Mouse (Mus musculus) CD4-positive, CD25-positive, alpha-beta regulatory T cell, adult 2 months (primary cell): Measurements from ENCODE around the gene Pou2f1.
A peak's percentile ranks its signal among the peaks of the same experiment; 100 is the strongest.
"Not testable (repeated sequence)": the region's sequence is repeated elsewhere in the genome, so short reads cannot be mapped to it uniquely, and the experiment has no call there.

ENCODE experiments used
- DNase-seq: peaks from one replicate; pipeline ENCODE4 v3.0.0-alpha.2; 2012; ENCODE audit warnings: low read depth, low spot score

The Pou2f1 gene

DNA sequence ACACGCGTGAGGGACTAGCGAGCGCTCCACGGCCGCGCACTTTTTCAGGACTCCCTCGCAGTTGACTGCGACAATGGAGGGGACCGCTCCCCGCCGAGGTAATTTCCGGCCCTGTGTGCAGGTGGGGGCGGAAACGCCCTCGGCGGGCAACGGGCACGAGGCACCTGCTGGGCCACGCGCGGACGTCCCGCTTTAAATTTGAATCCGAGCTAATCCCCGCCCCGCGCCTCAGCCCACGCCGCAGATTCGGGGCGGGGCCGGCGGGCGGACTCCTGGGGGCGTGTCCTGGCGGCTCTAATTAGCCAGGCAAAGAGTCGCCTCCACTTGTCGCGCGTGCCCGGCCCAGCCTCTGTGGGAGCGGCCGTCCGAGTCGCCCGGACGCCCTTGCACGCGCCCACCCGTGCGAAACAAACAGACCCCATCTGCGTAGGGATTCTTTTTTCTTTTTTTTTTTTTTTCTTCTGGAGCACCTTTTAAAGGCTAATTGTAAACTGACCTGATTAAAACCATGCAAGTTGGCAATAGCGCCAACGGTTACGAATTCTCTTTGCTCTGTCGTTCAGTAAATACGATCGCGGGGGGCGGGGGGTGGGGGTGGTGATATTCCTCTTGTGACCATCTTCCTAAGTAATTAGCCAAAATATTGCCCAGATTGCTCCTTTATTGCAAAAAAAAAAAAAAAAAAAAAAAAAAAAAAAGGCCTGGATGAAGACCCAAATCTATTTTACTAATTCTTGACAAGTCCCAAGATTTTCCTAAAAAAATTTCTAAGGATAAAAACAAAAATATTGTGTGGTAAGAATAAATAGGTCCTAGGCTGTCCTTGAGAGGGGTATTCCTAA is 924 bp upstream of the Pou2f1 start:
- DNase-seq, result peak; percentile 97

- no peak for DNase-seq
Observed at GRCm38 (mm10) chr1:166001904-166002489, 481 bp downstream of the Pou2f1 start.

GRCm38 (mm10) chr1:166001121-166001903 is 1.2 kb downstream of the Pou2f1 start:
- DNase-seq, result peak; percentile 81

GRCm38 (mm10) chr1:166000601-166001120 is 1.8 kb downstream of the Pou2f1 start:
- peak; percentile 64 for DNase-seq

- no peak for DNase-seq
Observed at GRCm38 (mm10) chr1:165999709-166000108, 2.8 kb downstream of the Pou2f1 start.

DNA sequence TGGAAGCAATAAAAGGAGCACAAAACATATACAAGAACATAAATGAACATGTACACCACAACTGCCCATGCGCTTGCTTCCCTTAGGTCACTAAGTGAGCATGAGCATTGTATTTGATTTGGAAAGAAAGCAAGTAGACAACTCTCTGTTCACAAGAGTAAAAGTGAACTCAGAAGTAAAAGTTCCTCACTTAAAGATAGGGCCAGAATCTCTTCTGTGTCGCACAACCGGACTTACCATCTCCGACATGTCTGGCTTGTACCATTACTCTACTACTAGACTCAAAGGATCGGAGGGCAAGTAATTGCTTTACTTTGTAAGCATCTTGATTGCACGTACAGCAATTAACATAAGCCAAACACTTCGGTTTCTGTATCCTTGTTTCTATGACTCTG is 6.8 kb downstream of the Pou2f1 start:
- DNase-seq, result no peak

DNA sequence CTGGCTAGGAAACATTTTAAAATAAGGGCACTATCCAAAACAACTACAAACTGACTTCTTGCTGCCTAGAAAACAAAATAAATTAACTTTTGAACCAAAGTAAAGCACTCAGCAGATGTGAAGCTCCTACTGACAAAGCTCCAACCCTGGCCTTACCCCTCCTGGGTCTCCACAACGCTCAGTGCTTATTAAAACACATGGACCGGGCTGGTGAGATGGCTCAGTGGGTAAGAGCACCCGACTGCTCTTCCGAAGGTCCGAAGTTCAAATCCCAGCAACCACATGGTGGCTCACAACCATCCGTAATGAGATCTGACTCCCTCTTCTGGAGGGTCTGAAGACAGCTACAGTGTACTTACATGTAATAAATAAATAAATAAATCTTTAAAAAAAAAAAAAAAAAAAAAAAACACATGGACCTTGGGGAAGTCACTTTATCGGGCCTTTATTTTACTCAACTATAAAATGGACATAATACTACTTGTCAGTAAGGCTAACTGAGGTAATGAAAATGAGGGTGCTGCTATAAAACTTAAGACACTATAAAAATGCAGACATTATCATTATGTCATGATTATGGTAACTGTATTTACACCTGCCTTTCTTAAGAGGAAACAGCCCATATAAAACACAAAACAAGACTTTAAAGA is 7.3 kb downstream of the Pou2f1 start:
- DNase-seq, result not testable (repeated sequence)

DNA sequence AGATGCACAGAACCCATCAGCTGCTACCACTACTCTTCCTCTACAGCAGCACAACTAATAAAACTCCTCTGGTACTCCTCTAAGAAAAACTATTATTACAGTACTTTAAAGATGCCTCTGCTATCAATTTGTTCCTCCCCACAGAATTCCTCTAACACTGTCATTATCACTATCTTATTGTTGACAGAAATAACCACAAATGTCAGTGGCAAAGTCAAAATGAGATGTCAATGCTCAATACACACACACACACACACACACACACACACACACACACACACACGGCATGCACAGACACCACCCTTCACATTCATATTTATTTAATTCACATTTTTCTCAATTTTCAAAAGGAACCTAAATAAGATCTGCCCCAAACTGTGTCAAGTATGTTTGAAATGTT is 8.2 kb downstream of the Pou2f1 start:
- DNase-seq, result no peak

DNA sequence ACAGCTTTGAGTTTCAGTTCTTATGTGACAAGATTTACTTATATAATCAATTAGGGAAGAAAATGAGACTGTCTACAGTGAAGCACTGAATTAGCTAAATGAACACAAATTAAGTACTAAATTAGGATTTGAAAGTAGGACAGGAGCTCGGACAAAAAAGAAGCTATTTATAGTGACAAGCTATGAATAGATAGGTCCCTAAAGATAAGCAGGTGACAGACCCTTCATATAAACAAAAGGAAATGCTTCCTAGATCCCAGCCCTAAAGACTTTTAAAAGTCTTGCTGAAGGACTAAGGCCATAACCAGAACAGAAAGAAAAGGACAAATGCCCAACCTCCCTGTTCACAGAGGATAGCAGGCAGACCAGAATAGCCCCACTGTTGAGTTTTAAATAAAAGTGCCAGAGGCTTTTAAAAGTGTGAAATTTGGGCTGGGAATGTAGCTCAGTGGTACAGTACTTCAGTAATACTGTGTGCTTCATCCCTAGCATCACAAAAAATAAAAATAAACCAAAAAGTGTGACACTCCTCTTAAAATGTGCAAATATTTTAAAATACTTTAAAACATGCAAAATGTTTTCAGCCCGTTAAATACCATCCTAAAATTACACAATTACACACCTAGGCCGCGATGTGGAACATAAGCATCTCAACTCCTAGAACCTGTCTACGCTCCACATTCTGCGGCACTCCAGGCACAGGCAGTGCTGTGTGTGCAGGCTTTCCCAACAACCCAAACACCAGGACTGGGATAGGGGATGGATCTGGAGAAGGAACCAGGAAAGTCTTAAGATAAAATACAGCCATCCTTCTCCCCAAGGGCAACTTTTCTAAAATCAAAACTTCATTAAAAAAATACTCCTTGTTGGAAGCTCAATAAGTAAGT is 9.0 kb downstream of the Pou2f1 start:
- DNase-seq, result no peak

DNA sequence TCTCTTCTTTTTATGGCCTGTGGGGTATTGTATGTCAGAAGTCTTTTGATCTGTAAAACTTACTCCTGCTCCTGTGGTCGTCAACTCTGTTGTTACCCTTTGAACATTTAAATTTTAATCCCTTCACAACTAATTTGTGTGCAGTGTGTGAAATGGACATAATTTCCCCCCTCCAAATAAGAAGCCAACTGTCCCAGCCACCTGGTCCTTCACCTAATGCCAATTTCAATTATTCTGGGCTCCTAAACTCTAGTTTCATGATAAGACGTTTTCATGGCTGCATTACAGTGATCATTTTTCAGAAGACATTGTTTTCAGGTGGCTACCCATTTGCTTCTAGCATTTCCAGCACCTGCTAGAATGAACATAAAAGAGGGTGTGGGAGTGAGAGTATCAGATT is 13.9 kb downstream of the Pou2f1 start:
- DNase-seq, result no peak

GRCm38 (mm10) chr1:165988072-165988471 is 14.4 kb downstream of the Pou2f1 start:
- DNase-seq, result no peak

- DNase-seq, result peak; percentile 37
Observed at GRCm38 (mm10) chr1:165985743-165986360, 16.6 kb downstream of the Pou2f1 start.

- DNase-seq, result no peak
Observed at GRCm38 (mm10) chr1:165985186-165985585, 17.3 kb downstream of the Pou2f1 start.

DNA sequence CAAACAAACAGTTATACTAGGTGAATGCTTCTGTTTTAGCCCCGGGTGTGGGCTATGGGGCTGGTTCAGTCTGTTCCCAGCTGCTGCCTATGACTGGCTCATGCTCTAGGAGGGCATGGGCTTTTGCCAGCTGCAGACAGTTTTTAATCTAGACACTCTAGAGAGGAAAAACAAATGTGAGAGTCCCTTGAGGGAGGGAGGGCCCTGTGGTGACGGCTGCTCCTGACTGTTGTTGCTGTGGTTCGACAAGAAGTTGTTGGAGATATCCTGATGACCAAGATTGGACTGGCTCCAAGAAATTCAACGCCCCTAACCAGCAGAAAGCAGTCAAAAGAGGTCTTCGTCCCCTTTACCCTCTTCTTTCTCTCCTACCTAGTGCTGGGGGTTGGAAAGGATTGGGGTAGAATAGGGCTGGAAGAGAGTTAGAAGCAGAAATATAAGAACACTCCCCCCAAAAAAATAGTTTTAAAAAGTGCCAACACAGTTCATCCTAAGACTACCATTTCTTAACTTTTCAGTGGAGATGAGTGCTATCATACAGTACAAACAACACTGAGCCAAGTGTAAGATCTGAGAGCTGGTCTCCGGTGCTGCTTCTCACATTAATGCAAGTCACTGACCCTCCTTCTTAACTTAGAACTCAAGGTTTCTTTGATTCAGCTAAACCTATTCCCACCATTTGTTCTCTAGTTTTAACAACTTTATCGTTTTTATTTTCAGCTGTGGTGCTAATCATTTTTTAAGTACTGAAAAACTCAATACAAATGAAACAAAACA is 25.6 kb downstream of the Pou2f1 start:
- DNase-seq, result no peak

DNA sequence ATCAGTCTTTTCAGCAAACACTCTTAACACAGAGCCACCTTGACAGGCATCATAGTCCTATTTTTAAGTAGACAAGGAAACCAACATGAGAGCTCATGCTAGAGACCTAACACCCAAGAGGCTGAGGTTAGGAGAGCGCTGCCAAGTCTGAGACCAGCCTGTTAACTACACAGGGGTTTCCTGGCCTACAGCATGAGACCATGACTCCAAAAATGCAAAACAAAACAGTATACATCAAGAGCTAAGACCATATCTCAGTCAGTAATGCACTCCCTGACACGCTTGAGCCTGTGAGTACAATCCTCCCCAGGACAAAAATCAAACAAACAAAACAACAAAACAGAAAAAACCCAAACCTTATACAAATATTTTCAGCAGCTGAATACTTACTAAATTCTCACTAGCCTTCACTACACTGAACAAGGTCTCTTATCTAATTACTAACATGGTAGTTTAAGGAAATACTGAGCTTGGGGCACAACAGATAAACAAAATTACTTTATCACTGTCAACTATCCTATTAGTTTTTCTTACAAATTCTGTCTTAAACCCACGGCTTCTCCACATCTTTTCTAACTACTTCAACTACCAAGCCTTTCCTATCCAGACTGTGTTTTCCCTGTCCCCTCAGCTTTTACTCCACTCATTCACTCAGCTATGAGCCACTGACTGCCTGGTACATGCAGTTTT is 33.3 kb downstream of the Pou2f1 start:
- DNase-seq, result no peak

- DNase-seq, result peak; percentile 79
Observed at GRCm38 (mm10) chr1:165967027-165967654, 35.3 kb downstream of the Pou2f1 start.

- DNase-seq, result no peak
Observed at GRCm38 (mm10) chr1:165966156-165966914, 36.1 kb downstream of the Pou2f1 start.
